Mouse (Mus musculus): ENCODE measurements around the gene Farp2.
"Not testable (repeated sequence)": the region's sequence is repeated elsewhere in the genome, so short reads cannot be mapped to it uniquely, and the experiment has no call there.

Farp2 gene

GRCm38 (mm10) chr1:93635580-93636192 is 123.8 kb downstream of the Farp2 start:
- peak; percentile 95 to 96 for DNase-seq

GRCm38 (mm10) chr1:93636211-93636897 is 124.5 kb downstream of the Farp2 start:
- no peak for DNase-seq

GRCm38 (mm10) chr1:93641978-93642377 is 130.1 kb downstream of the Farp2 start:
- DNase-seq: no peak

- no peak for DNase-seq
Measured at GRCm38 (mm10) chr1:93642692-93643091, 130.8 kb downstream of the Farp2 start.

- DNase-seq: no peak
Measured at GRCm38 (mm10) chr1:93649604-93650172, 137.8 kb downstream of the Farp2 start.

GRCm38 (mm10) chr1:93654275-93654674 is 142.4 kb downstream of the Farp2 start:
- no peak for DNase-seq

- DNase-seq: no peak
Measured at GRCm38 (mm10) chr1:93654798-93655197, 142.9 kb downstream of the Farp2 start.

- no peak for DNase-seq
Measured at GRCm38 (mm10) chr1:93656325-93657024, 144.6 kb downstream of the Farp2 start.

GRCm38 (mm10) chr1:93657025-93657360 is 145.1 kb downstream of the Farp2 start:
- no peak for DNase-seq

- DNase-seq: not testable (repeated sequence)
Measured at GRCm38 (mm10) chr1:93658559-93658958, 146.7 kb downstream of the Farp2 start, which contains the start of gene Stk25. Gene Stk25, minus strand, starts transcription at chr1:93658659.

- DNase-seq: peak; percentile 18 to 32
Measured at GRCm38 (mm10) chr1:93667760-93668400, 156.0 kb downstream of the Farp2 start.

- DNase-seq: peak; percentile 53 to 70
Measured at GRCm38 (mm10) chr1:93668791-93669548, 157.1 kb downstream of the Farp2 start.

GRCm38 (mm10) chr1:93669941-93670340 is 158.1 kb downstream of the Farp2 start:
- DNase-seq: no peak
